Mouse (Mus musculus) c-Kit-positive CD71-positive TER-119-negative erythroid progenitor cells, embryonic 14.5 days (primary cell): ENCODE measurements at regions not wholly inside any gene's neighbourhood (a gene's known extent, or its start where the extent isn't known, plus 50 kb on each side); places are given as distances from the start of the nearest gene placed in this dataset.
"Not testable (repeated sequence)": the region's sequence is repeated elsewhere in the genome, so short reads cannot be mapped to it uniquely, and the experiment has no call there.

Source experiments
- DNase-seq: peaks from one replicate; pipeline ENCODE4 v3.0.0-alpha.2; 2013; ENCODE audit warnings: low read depth

DNA sequence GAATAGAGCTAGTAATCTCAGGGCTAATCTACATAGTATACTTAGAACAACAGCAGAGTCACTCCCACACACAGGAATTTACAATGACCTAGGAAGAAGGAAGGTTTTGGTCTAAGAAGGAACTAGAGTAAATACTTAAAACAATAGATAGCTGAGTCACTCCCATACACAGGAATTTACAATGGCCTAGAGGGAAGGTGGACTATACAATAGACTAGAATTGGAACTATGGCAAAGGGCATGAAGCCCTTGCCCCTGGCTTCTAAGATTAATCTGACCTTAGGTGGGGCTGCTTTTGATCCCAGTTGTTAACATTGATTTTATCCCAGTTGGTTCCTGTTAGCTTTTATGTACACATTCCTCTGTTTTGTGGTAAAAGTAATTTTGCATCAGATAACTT is 427.8 kb upstream of the Clint1 start:
- DNase-seq, result not testable (repeated sequence)

DNA sequence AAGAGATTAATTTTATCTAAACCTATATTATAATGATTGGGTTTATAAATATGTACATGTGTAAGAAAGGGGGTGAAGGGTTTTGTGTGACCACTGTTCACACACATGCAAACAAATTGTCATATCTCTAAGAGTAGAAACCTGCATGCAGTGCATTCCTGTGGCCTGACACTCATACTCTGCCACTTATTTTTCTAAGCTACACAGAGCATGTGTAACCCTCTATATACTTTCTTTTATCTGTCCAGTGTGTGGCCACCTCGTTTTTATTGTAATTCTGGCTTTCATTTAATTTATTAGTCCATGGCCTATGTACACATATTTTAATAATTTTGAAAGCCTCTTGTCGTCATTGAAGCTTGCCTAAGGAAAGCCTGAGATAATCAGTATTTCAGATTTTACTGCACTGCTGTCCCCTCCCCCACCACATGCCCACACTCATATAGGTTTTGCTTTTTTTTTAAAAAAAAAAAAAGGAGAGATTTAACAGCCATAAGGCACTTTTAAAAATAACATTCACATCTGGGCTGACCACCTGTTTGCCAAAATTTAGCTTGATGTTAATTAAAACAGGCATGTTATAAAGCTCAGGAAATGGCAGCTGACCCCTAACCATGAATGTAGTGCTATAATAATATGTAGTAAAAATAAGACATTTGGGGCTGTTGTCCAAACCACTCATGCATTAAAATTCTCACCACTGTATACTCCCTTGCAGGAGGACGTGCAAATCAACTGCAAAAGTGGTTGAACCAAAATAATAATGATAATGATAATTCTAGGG is 410.7 kb upstream of the Clint1 start:
- no peak for DNase-seq

GRCm38 (mm10) chr11:45446512-45446911 is 405.3 kb upstream of the Clint1 start:
- DNase-seq, result no peak

GRCm38 (mm10) chr11:45454234-45454633 is 397.6 kb upstream of the Clint1 start:
- no peak for DNase-seq

GRCm38 (mm10) chr11:45454933-45455332 is 396.9 kb upstream of the Clint1 start:
- no peak for DNase-seq

- no peak for DNase-seq
These were observed 395.1 kb upstream of the Clint1 start for GRCm38 (mm10) chr11:45456724-45457123.

DNA sequence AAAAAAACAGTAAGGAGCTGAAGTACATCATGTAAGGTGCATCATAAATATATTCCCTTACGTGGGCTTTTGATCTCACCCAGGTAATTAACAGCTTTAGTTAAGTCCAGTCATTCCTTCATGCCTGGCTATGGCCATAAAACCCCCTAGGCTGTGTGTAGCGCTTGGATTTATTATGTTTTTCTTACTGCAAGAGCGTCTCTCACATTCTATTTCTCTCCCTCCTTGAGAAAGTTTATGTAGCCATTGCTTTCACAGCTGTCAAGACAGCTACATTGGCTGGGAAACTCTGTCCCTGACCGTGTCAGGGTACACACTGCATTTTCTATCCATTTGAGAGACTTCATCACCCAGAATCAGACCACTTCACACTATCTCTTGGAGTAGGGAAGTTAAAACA is 394.3 kb upstream of the Clint1 start:
- no peak for DNase-seq

GRCm38 (mm10) chr11:45460000-45460792 is 391.7 kb upstream of the Clint1 start:
- DNase-seq, result no peak

- no peak for DNase-seq
These were observed 387.4 kb upstream of the Clint1 start for GRCm38 (mm10) chr11:45464501-45464900.

GRCm38 (mm10) chr11:45466350-45466749 is 385.5 kb upstream of the Clint1 start:
- no peak for DNase-seq

GRCm38 (mm10) chr11:45472171-45472570 is 379.7 kb upstream of the Clint1 start:
- no peak for DNase-seq

GRCm38 (mm10) chr11:45476917-45477316 is 374.9 kb upstream of the Clint1 start:
- no peak for DNase-seq

DNA sequence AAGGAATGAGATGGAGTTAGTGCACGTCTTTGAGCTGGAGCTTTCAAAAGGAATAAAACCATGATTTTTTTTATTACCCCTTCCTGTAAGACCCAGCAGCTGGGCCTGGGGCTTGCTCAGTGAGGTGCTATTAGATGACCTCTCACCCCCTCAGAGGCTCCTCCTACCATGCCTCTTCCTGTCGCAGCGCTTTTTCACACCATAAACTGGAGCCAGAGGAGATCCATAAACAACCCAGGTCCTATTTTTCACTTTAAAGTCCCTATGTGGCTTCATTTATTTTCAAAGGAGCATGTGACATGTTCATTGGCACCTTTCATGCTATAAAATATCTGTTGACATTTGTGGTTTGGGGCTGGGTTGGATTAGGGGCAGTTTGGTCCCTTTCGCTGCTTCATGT is 365.9 kb upstream of the Clint1 start:
- no peak for DNase-seq

GRCm38 (mm10) chr11:45491021-45491967 is 360.6 kb upstream of the Clint1 start:
- no peak for DNase-seq

DNA sequence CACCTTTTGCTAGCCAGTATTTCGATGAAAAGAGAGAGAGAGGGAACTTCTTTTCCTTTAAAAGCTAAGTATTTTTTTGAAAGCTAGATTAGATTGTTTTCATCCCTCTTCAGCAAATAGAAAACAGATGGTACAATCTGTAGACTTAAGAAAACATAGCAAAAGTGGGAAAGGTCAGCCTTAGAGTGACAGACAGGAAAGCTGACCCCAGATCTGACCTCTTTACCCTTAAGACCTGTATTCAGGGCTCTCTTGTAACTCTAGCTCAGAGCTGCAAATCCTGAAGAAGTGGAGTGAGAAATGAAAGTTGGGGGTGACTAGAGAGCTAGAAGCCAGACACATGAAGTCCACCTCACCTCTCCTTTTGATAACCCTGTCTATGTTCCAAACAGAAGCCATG is 356.6 kb upstream of the Clint1 start:
- DNase-seq, result no peak

DNA sequence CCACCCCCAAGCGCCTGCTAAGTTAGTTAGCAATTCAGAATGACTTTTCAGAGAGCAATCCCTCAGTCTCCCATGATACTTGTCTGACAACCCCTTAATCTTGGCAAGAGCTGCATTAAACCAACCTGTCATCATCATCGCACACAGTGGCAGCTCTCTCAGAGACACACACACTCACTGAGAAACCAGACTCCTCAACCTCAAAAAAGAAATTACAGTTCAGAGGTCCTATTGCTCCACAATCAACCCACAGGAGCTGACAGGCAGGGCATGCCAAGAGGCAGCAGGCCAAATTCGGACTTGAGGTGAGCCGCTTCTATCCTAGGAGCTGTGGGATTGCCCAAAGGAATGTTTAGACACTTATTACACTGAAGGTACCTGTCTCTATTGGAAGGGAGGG is 343.3 kb upstream of the Clint1 start:
- DNase-seq, result no peak

DNA sequence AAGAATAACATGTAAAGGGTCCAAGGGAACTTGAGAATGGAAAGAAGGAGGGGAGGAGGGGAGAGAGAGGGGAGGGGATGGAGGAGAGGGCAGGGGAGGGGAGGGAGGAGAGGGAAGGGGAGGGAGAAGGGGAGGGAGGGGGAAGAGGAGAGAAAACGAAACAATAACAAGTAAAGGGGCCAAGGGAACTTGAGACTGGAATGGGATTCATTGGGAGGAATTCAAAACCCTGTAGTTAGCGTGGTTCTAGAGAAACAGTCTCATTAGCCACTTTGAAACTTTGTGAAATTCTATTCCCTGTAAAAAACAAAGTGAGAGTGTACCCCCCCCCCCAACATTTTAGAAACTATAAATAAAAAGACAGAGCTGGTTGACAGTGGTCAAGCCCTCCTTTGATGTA is 342.6 kb upstream of the Clint1 start:
- no peak for DNase-seq

GRCm38 (mm10) chr11:45514415-45515271 is 337.2 kb upstream of the Clint1 start:
- DNase-seq, result no peak

DNA sequence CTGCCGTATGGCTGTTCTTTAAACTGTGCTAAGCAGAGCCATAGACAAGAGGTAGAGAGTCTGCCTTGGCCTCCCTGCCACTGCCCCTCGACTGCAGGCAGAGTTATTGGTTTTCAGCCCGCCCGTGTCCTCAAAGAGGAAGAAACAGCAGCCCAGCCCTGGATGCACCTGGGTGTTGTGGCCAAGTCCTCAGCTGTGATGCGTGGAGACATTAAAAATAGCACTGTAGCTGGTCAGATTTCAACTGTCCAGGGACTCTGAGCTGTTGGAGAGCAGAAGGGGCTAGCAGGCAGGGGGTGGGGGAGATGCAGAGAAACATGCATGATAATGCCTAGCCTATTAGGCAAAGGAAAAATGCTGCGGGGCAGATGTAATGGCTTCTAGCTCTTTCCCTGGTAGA is 327.1 kb upstream of the Clint1 start:
- DNase-seq, result no peak

DNA sequence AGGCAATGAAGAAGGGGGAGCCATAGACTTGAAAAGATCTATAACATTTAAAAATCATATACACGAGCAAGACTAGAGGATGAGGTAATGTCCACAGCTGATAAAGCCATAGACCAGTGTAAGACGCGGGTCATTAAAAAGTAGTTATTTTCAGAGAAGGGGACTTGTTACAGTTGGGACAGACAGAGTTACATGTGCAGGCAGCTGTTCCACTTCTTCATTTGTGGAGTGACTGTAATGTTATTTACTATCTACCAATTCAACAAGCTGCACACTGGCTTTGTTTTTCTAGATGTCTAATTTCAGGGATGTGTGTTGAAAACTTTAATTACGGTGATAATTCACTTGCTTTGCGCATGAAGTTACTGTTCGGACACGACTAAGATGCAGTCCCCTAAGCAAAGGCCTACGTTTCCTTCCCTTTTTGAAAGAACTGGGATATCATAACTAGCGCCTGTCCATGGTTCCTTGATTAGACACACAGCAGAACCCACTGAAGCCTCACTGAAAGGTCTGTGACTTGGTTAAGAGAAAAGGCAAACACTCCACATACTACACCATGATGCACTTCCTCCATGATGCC is 320.7 kb upstream of the Clint1 start:
- DNase-seq, result no peak
